Mouse (Mus musculus): ENCODE measurements around the gene Il17rd.

DNA sequence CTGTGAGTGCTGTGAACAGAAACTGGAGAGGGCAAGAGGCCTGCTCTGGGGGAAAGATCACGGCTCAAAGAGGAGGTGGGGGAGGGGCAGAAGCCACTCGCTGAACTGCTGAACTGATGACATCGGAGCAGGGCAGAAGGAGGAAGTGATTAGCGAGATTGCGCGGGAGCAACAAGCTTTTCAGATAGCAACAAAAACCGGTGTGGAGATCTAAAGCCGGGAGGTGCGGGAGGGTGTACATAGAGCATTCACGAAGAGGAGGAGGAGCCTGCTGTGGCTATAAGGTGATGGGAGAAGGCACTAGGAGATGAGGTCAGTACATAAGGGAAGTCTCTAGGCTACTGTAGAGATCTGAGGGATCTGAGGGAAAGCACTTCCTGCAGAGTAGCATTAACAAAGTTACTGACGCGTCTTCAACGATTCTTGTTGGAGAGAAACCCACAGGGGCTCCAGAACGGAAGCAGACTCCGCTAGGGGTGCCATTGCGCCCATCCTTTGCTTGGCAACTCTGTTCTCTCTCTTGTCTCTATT, 44.5 kb upstream of the Il17rd start, which contains the start of gene Hesx1:
- TF ChIP-seq CTCF (IDR thresholded peaks at IDR 0.05; ENCODE audit: extremely low read depth, insufficient read depth, insufficient read length, insufficient replicate concordance), result peak; percentile 20; the same call in 1 of the 2 replicates
- TF ChIP-seq POLR2A (IDR thresholded peaks at IDR 0.05; ENCODE audit: low read depth, low read length), result no peak

All from spleen, adult 2 months (tissue).